Mouse (Mus musculus) midbrain, embryonic 16.5 days (tissue): ENCODE measurements around the gene Matn4. TPM values are rescaled to one million over a fixed set of nuclear protein-coding genes. Genes with fewer than 3 reads are reported as not detected.
A peak's percentile ranks its signal among the peaks of the same experiment; 100 is the strongest.

Experiments used
- ATAC-seq: fragments of 200-750 bp; cut with Nextera tagmentation; 2 replicates; pipeline ENCODE4 v1.8.0; 2017; ENCODE audit warnings: moderate TSS enrichment
- H3K27ac ChIP-seq: fragments of 300-500 bp; sonication (generic); 2 replicates; pipeline ENCODE4 v1.5.1; 2014; ENCODE audit warnings: mild to moderate bottlenecking, low read length, mixed read lengths
- H3K27me3 ChIP-seq: fragments of 300-500 bp; sonication (generic); 2 replicates; pipeline ENCODE4 v1.6.1; 2014; ENCODE audit warnings: low read depth, low read length, mixed read lengths; ENCODE audit not compliant: control insufficient read depth, insufficient read depth
- H3K36me3 ChIP-seq: fragments of 300-500 bp; sonication (generic); 2 replicates; pipeline ENCODE4 v1.6.1; 2014; ENCODE audit warnings: mild to moderate bottlenecking, low read length, moderate library complexity, mixed read lengths; ENCODE audit not compliant: control insufficient read depth, insufficient read depth
- H3K4me1 ChIP-seq: fragments of 300-500 bp; sonication (generic); 2 replicates; pipeline ENCODE4 v1.6.1; 2014; ENCODE audit warnings: mild to moderate bottlenecking, low read length, mixed read lengths; ENCODE audit not compliant: control insufficient read depth, insufficient read depth
- H3K4me2 ChIP-seq: fragments of 300-500 bp; sonication (generic); 2 replicates; pipeline ENCODE4 v1.6.1; 2014; ENCODE audit warnings: mild to moderate bottlenecking, low read length, mixed read lengths
- H3K4me3 ChIP-seq: fragments of 300-500 bp; sonication (generic); 2 replicates; pipeline ENCODE4 v1.5.1; 2014; ENCODE audit warnings: low read depth, mild to moderate bottlenecking, low read length, moderate library complexity, mixed read lengths
- H3K9ac ChIP-seq: fragments of 300-500 bp; sonication (generic); 2 replicates; pipeline ENCODE4 v1.6.1; 2014; ENCODE audit warnings: low read depth, low read length, mixed read lengths
- H3K9me3 ChIP-seq: fragments of 300-500 bp; sonication (generic); replicated peaks from 2 replicates; pipeline ENCODE4 v1.6.1; 2014; ENCODE audit warnings: mild to moderate bottlenecking, low read length, mixed read lengths; ENCODE audit not compliant: control insufficient read depth, poor library complexity, severe bottlenecking
- WGBS: fragments of 180-500 bp; shearing (Covaris S2); extraction: QIAGEN DNeasy Blood & Tissue Kit; methylation state at CpG from one replicate; pipeline ENCODE4 v1.1.7; 2014; 5-methylcytosine and 5-hydroxymethylcytosine counted together
- polyA plus RNA-seq: library from polyadenylated mRNA; unstranded; fragments of >200 nt; fragmentation: Nextera tagmentation; extraction: Ambion mirVana; gene quantifications from 2 replicates; pipeline ENCODE4 v1.2.1, GENCODE M21; 2015

Matn4 gene
- polyA plus RNA-seq, 1 experiment from 2014 or later: 0.93 TPM

DNA sequence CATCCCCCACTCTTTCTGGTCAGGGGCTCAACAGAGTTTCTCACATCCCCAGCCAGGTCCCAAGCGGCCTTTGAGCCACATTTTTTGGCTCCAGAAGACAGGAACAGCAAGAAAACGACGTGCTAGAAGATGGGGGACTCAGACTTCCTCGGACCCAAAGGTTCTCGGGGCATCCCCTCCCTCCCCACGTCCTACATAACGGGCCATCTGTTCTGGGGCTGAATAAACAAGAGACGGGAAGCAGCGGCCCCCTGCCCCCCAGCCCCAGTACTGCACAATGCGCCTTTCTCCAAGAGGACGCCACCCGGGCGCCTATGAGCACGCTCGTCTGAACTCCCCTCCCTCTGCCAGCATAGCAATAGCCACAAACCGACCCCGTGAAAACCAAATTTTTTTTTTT is 15.9 kb downstream of the Matn4 start, which contains the start of gene Slpi:
Gene Slpi, minus strand, starts transcription at position 76 of the 400 bp plus-strand sequence.
- peaks cover 2% of the 10 kb centered on the region; the same call in 1 of the 2 replicates for H3K4me1 ChIP-seq
- H3K9ac ChIP-seq: peak within 1 kb of the TSS; percentile 71
- H3K9me3 ChIP-seq: no peaks in the 10 kb centered on the region
- H3K36me3 ChIP-seq: no peaks in the 10 kb centered on the region
- ATAC-seq: peak; percentile 77
- peak within 1 kb of the TSS; percentile 56 for H3K4me3 ChIP-seq
- peak within 1 kb of the TSS; percentile 73 for H3K4me2 ChIP-seq
- peaks cover 8% of the 10 kb centered on the region for H3K27me3 ChIP-seq
- 1% methylated on average over 17 of the region's 17 CpGs for WGBS
- H3K27ac ChIP-seq: peak within 1 kb of the TSS; percentile 43; the same call in 1 of the 2 replicates

DNA sequence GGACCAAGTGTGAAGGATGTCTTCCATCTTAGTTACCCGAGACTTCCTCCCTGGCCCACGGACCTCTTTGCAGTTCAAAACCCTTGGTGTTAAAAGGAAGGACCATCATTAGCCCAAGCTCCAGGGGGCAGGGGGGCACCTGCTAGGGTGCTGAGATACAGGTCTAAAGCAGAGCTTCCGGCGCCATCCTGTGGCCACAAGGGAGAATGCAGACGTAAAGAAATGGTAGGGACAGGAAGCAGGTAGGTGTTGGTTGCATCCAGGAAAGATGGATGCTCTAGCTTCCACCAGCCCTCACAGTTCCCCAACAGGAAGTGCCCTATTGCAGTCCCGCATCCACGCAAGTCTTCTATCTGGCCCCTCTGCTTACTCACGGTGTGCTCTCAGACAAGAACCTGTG is 18.0 kb downstream of the Matn4 start:
- Histone ChIP-seq H3K4me3 (no peak overlapping the region), H3K27ac (no peak overlapping the region), H3K36me3 (no peaks in the 10 kb centered on the region), H3K9ac (no peak overlapping the region), H3K4me2 (no peak overlapping the region), H3K27me3 (peaks cover 8% of the 10 kb centered on the region), H3K4me1 (peaks cover 2% of the 10 kb centered on the region; the same call in 1 of the 2 replicates), H3K9me3 (no peaks in the 10 kb centered on the region)
- no peak for ATAC-seq
- 27% methylated on average over 8 of the region's 8 CpGs for WGBS

DNA sequence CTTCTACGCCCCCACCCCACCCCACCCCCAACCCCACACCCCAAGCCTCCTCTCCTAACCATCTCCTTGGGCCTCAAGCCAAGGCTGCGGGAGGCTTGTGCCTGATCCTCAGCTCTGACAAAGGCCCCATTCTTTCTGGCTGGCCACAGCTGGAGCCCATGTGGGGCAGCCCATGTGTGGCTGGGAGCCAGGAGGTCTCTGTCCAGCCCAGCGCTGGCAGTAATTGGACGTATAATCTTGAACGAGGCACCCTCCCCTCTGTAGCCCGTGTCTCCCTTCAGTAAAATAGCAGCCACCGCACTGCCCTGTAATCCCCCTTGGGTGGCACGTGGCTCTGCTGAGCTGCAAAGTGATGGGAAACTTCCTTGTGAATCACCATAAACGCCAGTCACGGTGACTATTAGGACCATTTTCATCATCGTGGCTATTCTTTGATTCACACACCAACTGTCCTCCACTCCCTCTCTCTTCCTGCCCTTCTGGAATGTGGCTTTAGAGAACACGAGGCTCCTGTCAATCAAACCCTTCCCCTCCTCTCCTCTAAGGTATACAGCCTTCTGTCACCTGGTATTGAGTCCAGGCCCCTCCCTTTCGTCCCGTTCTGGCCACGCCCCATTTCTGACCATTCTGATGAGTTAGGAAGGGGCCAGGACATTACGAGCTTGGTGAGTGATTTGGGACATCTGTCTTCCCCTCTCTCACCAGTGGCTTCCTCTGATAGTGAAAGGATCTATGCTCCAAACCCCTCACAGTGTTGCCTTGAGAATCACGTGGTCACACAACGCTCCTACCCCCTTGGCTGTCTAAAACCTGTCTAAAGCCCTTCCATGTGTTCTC is 18.8 kb downstream of the Matn4 start:
- Histone ChIP-seq H3K4me2 (peak overlapping the region; percentile 18), H3K9ac (no peak overlapping the region), H3K4me3 (no peak overlapping the region), H3K27me3 (peaks cover 8% of the 10 kb centered on the region), H3K4me1 (peaks cover 2% of the 10 kb centered on the region; the same call in 1 of the 2 replicates), H3K36me3 (no peaks in the 10 kb centered on the region), H3K9me3 (no peaks in the 10 kb centered on the region), H3K27ac (no peak overlapping the region)
- peak; percentile 77 for ATAC-seq
- 9% methylated on average over 17 of the region's 18 CpGs for WGBS

DNA sequence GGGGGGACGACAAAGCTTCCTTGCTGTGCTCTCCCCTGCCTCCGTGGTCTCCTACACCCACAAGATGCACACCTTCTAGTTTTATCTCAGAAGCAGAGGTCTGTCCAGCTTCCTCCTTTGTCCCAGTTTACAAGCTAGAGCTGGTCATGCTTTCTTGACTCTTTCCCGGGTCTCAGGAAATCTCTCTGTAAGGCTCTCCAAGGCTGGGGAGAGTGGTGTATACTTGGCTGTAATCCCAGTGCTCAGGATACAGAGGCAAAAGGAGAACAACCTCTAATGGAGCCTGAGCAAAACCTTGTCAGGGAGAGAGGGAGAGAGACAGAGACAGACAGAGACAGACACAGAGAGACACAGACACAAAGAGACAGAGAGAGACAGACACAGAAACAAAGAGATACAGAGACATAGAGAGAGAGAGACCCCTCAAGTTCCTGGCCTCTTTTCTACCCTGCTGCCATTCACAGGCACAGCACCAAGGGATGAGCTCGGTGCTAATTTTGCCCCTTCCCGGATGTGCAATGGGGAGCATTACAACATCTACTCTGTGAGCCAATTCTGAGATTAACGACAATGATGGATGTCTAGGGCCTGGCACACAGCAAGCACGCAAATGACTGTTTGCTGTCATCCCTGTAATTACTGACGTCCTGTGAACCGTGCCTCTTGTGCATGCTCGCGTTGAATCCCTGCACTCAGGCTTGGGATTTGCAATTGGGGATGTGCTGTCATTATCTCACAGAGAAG is 21.1 kb downstream of the Matn4 start:
- H3K9me3 ChIP-seq: no peaks in the 10 kb centered on the region
- WGBS: 67% methylated on average over 11 of the region's 11 CpGs
- H3K4me1 ChIP-seq: no peaks in the 10 kb centered on the region
- no peak overlapping the region for H3K9ac ChIP-seq
- ATAC-seq: no peak
- no peak overlapping the region for H3K27ac ChIP-seq
- H3K4me3 ChIP-seq: no peak overlapping the region
- no peaks in the 10 kb centered on the region for H3K36me3 ChIP-seq
- peaks cover 8% of the 10 kb centered on the region for H3K27me3 ChIP-seq
- H3K4me2 ChIP-seq: no peak overlapping the region

DNA sequence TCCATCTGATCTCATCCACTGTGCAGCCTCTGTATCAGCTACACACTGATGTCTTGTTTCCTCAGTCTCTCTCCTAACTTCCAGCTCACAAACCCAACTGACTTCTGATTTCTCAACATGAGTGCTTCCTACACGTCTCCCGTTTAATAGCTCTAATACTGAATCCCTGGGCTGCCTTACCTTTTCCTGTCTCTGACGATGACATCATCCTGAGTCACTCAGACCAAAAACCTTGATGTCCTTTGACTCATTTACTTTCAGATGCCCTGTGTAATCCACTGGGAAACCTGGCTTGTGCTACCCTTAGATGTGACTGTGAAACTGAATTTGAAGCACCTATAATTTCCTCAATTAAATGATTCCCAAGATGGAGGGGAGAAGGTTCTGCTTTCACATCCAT is 22.0 kb downstream of the Matn4 start:
- no peak overlapping the region for H3K4me3 ChIP-seq
- H3K27ac ChIP-seq: no peak overlapping the region
- no peaks in the 10 kb centered on the region for H3K9me3 ChIP-seq
- WGBS: 94% methylated on average over 3 of the region's 3 CpGs
- H3K4me1 ChIP-seq: no peaks in the 10 kb centered on the region
- peaks cover 5% of the 10 kb centered on the region for H3K27me3 ChIP-seq
- no peak for ATAC-seq
- no peak overlapping the region for H3K4me2 ChIP-seq
- H3K9ac ChIP-seq: no peak overlapping the region
- H3K36me3 ChIP-seq: no peaks in the 10 kb centered on the region

DNA sequence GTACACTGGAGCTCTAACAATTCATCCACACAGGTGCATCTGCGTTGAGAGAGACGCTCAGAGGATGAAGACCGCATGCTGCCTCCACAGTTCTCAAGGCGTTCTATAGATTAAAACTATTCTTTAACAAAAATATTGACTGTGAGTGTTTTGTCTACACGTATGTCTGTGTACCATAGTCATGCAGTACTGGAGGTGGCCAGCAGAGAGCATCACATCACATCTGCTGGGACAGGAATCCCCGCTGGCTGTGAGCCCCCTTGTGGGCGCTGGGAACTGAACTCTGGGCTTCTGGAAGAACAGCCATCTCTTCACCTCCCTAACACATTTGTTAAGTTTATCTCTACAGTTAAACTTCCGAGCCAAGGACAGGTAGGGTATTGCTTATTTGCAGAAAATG is 23.2 kb downstream of the Matn4 start:
- 75% methylated on average over 8 of the region's 8 CpGs for WGBS
- no peaks in the 10 kb centered on the region for H3K4me1 ChIP-seq
- H3K27ac ChIP-seq: no peak overlapping the region
- H3K4me2 ChIP-seq: no peak overlapping the region
- no peaks in the 10 kb centered on the region for H3K9me3 ChIP-seq
- H3K9ac ChIP-seq: no peak overlapping the region
- H3K4me3 ChIP-seq: no peak overlapping the region
- no peaks in the 10 kb centered on the region for H3K36me3 ChIP-seq
- ATAC-seq: no peak
- no peaks in the 10 kb centered on the region; the same call in 1 of the 2 replicates for H3K27me3 ChIP-seq

DNA sequence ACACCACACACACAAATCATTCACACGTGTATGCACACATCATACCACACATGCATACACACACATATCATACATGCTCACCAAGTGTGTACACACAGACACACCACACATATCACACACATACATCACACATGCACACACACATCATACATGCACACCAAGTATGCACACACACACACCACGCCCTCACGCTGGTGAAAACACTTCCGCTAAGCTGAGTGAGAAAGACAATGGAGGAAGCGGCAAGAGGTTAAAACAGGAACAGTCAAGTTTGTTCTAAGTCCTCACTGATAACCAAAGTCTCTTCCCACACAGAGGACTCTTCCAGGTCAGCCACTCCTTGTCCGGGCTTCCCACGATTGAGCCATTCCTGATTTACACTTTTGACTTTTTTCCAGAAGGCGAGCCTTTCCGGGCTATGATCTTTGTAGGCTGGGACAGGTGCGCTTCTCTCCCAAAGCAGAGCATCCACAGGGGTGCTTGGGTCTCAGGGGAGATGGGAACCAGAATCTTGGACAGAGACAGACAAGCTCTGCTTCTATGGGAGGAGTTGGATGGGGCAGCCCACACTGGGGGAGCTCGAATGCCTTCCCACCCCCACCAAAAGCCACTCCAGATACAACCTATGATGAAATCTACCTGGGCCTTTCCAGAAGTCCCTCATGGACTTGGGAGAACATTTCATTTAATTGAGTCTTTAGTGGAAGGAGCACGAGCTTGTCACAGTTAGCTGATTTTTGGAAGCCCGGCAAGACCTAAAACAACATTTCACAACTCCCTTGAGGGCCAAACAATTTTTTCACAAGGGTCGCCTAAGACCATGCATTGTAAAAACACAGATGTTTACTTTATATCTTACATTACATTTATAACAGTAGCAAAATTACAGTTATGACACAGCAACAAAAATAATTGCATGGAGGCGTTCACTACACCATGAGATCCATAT is 27.2 kb downstream of the Matn4 start:
- Histone ChIP-seq H3K36me3 (no peaks in the 10 kb centered on the region), H3K27ac (no peak overlapping the region), H3K4me1 (no peaks in the 10 kb centered on the region), H3K4me2 (no peak overlapping the region), H3K9ac (no peak overlapping the region), H3K27me3 (no peaks in the 10 kb centered on the region), H3K4me3 (no peak overlapping the region), H3K9me3 (no peaks in the 10 kb centered on the region)
- ATAC-seq: no peak
- 93% methylated on average over 15 of the region's 15 CpGs for WGBS

DNA sequence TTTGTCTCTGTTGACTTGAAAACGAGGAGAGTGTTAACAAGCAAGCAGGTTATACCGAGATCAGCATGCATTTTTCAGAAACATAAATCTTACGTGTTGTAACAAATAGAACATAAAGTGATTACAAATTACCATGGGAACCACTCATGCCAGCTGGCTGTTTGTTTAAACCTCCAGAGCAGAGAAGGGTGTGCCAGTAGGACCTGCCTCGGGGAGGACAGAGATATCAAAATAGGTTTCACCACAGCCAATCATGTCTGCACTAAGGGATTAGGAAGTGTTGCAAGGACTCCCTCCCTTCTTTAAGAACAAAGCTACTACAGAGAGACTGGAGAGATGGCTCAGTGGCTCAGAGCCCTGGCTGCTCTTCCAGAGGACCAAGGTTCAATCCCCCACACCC is 31.8 kb downstream of the Matn4 start:
- WGBS: 59% methylated on average over 4 of the region's 4 CpGs

More for the DNA sequence above, 31.8 kb downstream of the Matn4 start:
- Histone ChIP-seq H3K4me3 (no peak overlapping the region), H3K27me3 (no peaks in the 10 kb centered on the region), H3K36me3 (no peaks in the 10 kb centered on the region), H3K9ac (no peak overlapping the region), H3K4me1 (no peaks in the 10 kb centered on the region), H3K9me3 (no peaks in the 10 kb centered on the region), H3K27ac (no peak overlapping the region), H3K4me2 (no peak overlapping the region)
- ATAC-seq: no peak
